Mouse (Mus musculus): ENCODE results near the gene Prdm5. TPM values are rescaled to one million over a fixed set of nuclear protein-coding genes. Genes with fewer than 3 reads are reported as not detected.

The Prdm5 gene
- total RNA-seq, 2 experiments from 2014 or later = 10.1 to 11.7 TPM

GRCm38 (mm10) chr6:65828656-65829055 is 49.9 kb downstream of the Prdm5 start:
- no peak for DNase-seq (ENCODE audit: low spot score in 2 of 2)

- no peak for DNase-seq (ENCODE audit: low spot score in 2 of 2)
These were observed 52.7 kb downstream of the Prdm5 start for GRCm38 (mm10) chr6:65831443-65831842.

- DNase-seq (ENCODE audit: low spot score in 2 of 2) = no peak
These were observed 55.2 kb downstream of the Prdm5 start for GRCm38 (mm10) chr6:65834013-65834412.

- DNase-seq (ENCODE audit: low spot score in 2 of 2) = no peak
These were observed 63.8 kb downstream of the Prdm5 start for GRCm38 (mm10) chr6:65842579-65842978.

- no peak for DNase-seq (ENCODE audit: low spot score in 2 of 2)
These were observed 70.3 kb downstream of the Prdm5 start for GRCm38 (mm10) chr6:65849127-65849526.

GRCm38 (mm10) chr6:65849687-65850086 is 70.9 kb downstream of the Prdm5 start:
- no peak for DNase-seq (ENCODE audit: low spot score in 2 of 2)

- DNase-seq (ENCODE audit: low spot score in 2 of 2) = peak in 1 of 2 experiments; percentile 54
These were observed 71.4 kb downstream of the Prdm5 start for GRCm38 (mm10) chr6:65850221-65850620.

- DNase-seq (ENCODE audit: low spot score in 2 of 2) = no peak
These were observed 75.2 kb downstream of the Prdm5 start for GRCm38 (mm10) chr6:65854020-65854419.

- no peak for DNase-seq (ENCODE audit: low spot score in 2 of 2)
These were observed 75.8 kb downstream of the Prdm5 start for GRCm38 (mm10) chr6:65854585-65854984.

GRCm38 (mm10) chr6:65860609-65861008 is 81.8 kb downstream of the Prdm5 start:
- no peak for DNase-seq (ENCODE audit: low spot score in 2 of 2)

- DNase-seq (ENCODE audit: low spot score in 2 of 2) = peak in 1 of 2 experiments; percentile 39
These were observed 84.0 kb downstream of the Prdm5 start for GRCm38 (mm10) chr6:65862836-65863235.

GRCm38 (mm10) chr6:65864233-65864632 is 85.4 kb downstream of the Prdm5 start:
- DNase-seq (ENCODE audit: low spot score in 2 of 2) = no peak

- DNase-seq (ENCODE audit: low spot score in 2 of 2) = no peak
These were observed 86.1 kb downstream of the Prdm5 start for GRCm38 (mm10) chr6:65864919-65865318.

- DNase-seq (ENCODE audit: low spot score in 2 of 2) = no peak
These were observed 87.1 kb downstream of the Prdm5 start for GRCm38 (mm10) chr6:65865861-65866260.

GRCm38 (mm10) chr6:65871754-65872278 is 93.0 kb downstream of the Prdm5 start:
- DNase-seq (ENCODE audit: low spot score in 2 of 2) = no peak

GRCm38 (mm10) chr6:65878300-65878699 is 99.5 kb downstream of the Prdm5 start:
- no peak for DNase-seq (ENCODE audit: low spot score in 2 of 2)

- peak in 1 of 2 experiments; percentile 20 for DNase-seq (ENCODE audit: low spot score in 2 of 2)
These were observed 110.0 kb downstream of the Prdm5 start for GRCm38 (mm10) chr6:65888835-65889234.

- no peak for DNase-seq (ENCODE audit: low spot score in 2 of 2)
These were observed 113.4 kb downstream of the Prdm5 start for GRCm38 (mm10) chr6:65892045-65892660.

GRCm38 (mm10) chr6:65906657-65907182 is 127.9 kb downstream of the Prdm5 start:
- no peak for DNase-seq (ENCODE audit: low spot score in 2 of 2)

GRCm38 (mm10) chr6:65915421-65915820 is 136.6 kb downstream of the Prdm5 start:
- no peak for DNase-seq (ENCODE audit: low spot score in 2 of 2)

- DNase-seq (ENCODE audit: low spot score in 2 of 2) = no peak
These were observed 142.9 kb downstream of the Prdm5 start for GRCm38 (mm10) chr6:65921703-65922102.

- no peak for DNase-seq (ENCODE audit: low spot score in 2 of 2)
These were observed 144.8 kb downstream of the Prdm5 start for GRCm38 (mm10) chr6:65923501-65924084.

Data from layer of hippocampus, postnatal 14 days (tissue).